Mouse (Mus musculus): ENCODE measurements around the gene Msto1. TPM values are rescaled to one million over a fixed set of nuclear protein-coding genes. Genes with fewer than 3 reads are reported as not detected.

The Msto1 gene
- polyA plus RNA-seq (2017; shearing (Covaris generic)): 10 to 100 TPM; 27.2 to 32.3 TPM

GRCm38 (mm10) chr3:88913511-88914383, at the start of gene Msto1:
Msto1 (minus strand) TSS chr3:88913999.

GRCm38 (mm10) chr3:88950576-88951326, 37.0 kb upstream of the Msto1 start, which contains the start of the genes Ash1l and Dap3:
Ash1l (plus strand) TSS chr3:88950622.
Dap3 (minus strand) TSS chr3:88951181.

Other genes starting within 250 kb of the Msto1 start
- gene Khdc4, start 228.2 kb downstream of the Msto1 start, polyA plus RNA-seq (2017; shearing (Covaris generic)): 100 to 1,000 TPM in 1 of 2 experiments, 10 to 100 TPM in 1; 93.7 to 133 TPM
- 10 to 100 TPM; 52.5 to 58.6 TPM for gene Rit1, start 197.2 kb downstream of the Msto1 start, polyA plus RNA-seq (2017; shearing (Covaris generic))
- 100 to 1,000 TPM in 1 of 2 experiments, 10 to 100 TPM in 1; 64.9 to 104 TPM for gene Syt11, start 138.8 kb downstream of the Msto1 start, polyA plus RNA-seq (2017; shearing (Covaris generic))
- 10 to 100 TPM; 28.8 to 30.0 TPM for gene Gon4l, start 78.8 kb downstream of the Msto1 start, polyA plus RNA-seq (2017; shearing (Covaris generic))
- gene Ash1l, start 36.6 kb upstream of the Msto1 start, polyA plus RNA-seq (2017; shearing (Covaris generic)): 10 to 100 TPM; 32.6 to 35.9 TPM
- gene Dap3, start 37.2 kb upstream of the Msto1 start, polyA plus RNA-seq (2017; shearing (Covaris generic)): 100 to 1,000 TPM; 155 to 171 TPM
- gene Rusc1, start 179.3 kb upstream of the Msto1 start, polyA plus RNA-seq (2017; shearing (Covaris generic)): 10 to 100 TPM; 41.8 to 47.3 TPM
- under 1 TPM in 1 of 2 experiments, not detected in 1; 0.23 TPM for gene Gm43738, start 187.1 kb upstream of the Msto1 start, polyA plus RNA-seq (2017; shearing (Covaris generic))
- 100 to 1,000 TPM in 1 of 2 experiments, 10 to 100 TPM in 1; 59.8 to 110 TPM for gene Fdps, start 188.0 kb upstream of the Msto1 start, polyA plus RNA-seq (2017; shearing (Covaris generic))
- gene Pklr, start 222.1 kb upstream of the Msto1 start, polyA plus RNA-seq (2017; shearing (Covaris generic)): 1 to 10 TPM in 1 of 2 experiments, not detected in 1; 1.8 TPM
- 1 to 10 TPM in 1 of 2 experiments, under 1 TPM in 1; 0.76 to 2.1 TPM for gene Hcn3, start 246.2 kb upstream of the Msto1 start, polyA plus RNA-seq (2017; shearing (Covaris generic))

Data from inflammation-experienced regulatory T-cells (primary cell).